11 mouse cellular contexts compared by ENCODE assay signal in genomic region chr16:38012382-38012781, GRCm38 (mm10).
DNase-seq lines count a peak whose midpoint lies in the region; ATAC-seq lines count a peak whose summit lies in the region.
"Had no signal": no experiment of that assay in that cellular context is flagged by ENCODE, and none has a peak within 500 bp of the region (broad histone marks: within the 10 kb centered on the region; RNA-seq: fewer than 3 reads in every experiment).

No protein-coding gene starts in this region.

- peak; percentile 26 for DNase-seq in liver, embryonic 11.5 days (ENCODE audit: low spot score)
- DNase-seq in liver: no peak
- peak; percentile 52 to 73 for DNase-seq in adrenal gland, postnatal 36 days
- peak; percentile 83 for DNase-seq in urinary bladder, postnatal 36 days (ENCODE audit: low spot score in 2 of 2)
- DNase-seq in cerebellum, adult 8-10 months: no peak
- DNase-seq in frontal cortex, postnatal 14 days (ENCODE audit: low spot score in 2 of 2): no peak
- DNase-seq in layer of hippocampus, postnatal 10 days (ENCODE audit: low spot score in 2 of 2): no peak
- DNase-seq: cerebellum, postnatal 25 days had no signal

- H3K9ac ChIP-seq in liver, embryonic 11.5 days (ENCODE audit: low read depth, low read length): no peak overlapping the region
- H3K9ac ChIP-seq in lung, embryonic 16.5 days (ENCODE audit: low read length): no peak overlapping the region

- no peaks in the 10 kb centered on the region for H3K9me3 ChIP-seq in liver, embryonic 11.5 days (ENCODE audit: control insufficient read depth, low read length)
- H3K9me3 ChIP-seq in lung, embryonic 16.5 days (ENCODE audit: control insufficient read depth, low read length): no peaks in the 10 kb centered on the region

- H3K4me1 ChIP-seq in liver, embryonic 11.5 days (replicated peaks; ENCODE audit: control insufficient read depth, insufficient read depth, low read length): no peaks in the 10 kb centered on the region
- H3K4me1 ChIP-seq in lung, embryonic 16.5 days (replicated peaks; ENCODE audit: control insufficient read depth, insufficient read depth, low read length): peaks cover 4% of the 10 kb centered on the region; the same call in 1 of the 2 replicates

- no peak overlapping the region for H3K4me3 ChIP-seq in liver, embryonic 11.5 days (ENCODE audit: low read depth, low read length)
- no peak overlapping the region for H3K4me3 ChIP-seq in lung, embryonic 16.5 days (ENCODE audit: low read length)
- H3K4me3 ChIP-seq: left cerebral cortex, adult 2 months had no signal

- ATAC-seq in liver, embryonic 11.5 days (replicated peaks; ENCODE audit: low FRiP score): no peak
- peak; percentile 91 for ATAC-seq in lung, embryonic 16.5 days (ENCODE audit: low read depth)

- no peak overlapping the region for H3K27ac ChIP-seq in liver, embryonic 11.5 days (ENCODE audit: low read depth, low read length)
- H3K27ac ChIP-seq in lung, embryonic 16.5 days (ENCODE audit: low read length): peak overlapping the region; percentile 60
- H3K27ac ChIP-seq: left cerebral cortex, adult 2 months had no signal

- H3K36me3 ChIP-seq in liver, embryonic 11.5 days (ENCODE audit: control insufficient read depth, insufficient read depth, low read length): no peaks in the 10 kb centered on the region
- H3K36me3 ChIP-seq in lung, embryonic 16.5 days (ENCODE audit: control insufficient read depth, insufficient read depth, low read length): no peaks in the 10 kb centered on the region

- no peaks in the 10 kb centered on the region for H3K27me3 ChIP-seq in liver, embryonic 11.5 days (replicated peaks; ENCODE audit: control insufficient read depth, insufficient read depth, low read length)
- no peaks in the 10 kb centered on the region for H3K27me3 ChIP-seq in lung, embryonic 16.5 days (ENCODE audit: control insufficient read depth, insufficient read depth, low read depth, low read length)

- WGBS in liver, embryonic 11.5 days: 42% methylated on average over 5 of the region's 5 CpGs
- WGBS in lung, embryonic 16.5 days: 27% methylated on average over 5 of the region's 5 CpGs

- H3K4me2 ChIP-seq in liver, embryonic 11.5 days: no peak overlapping the region
- H3K4me2 ChIP-seq in lung, embryonic 16.5 days (ENCODE audit: low read depth, low read length): no peak overlapping the region
- H3K4me2 ChIP-seq: heart, embryonic 11.5 days had no signal

Comparison
In these comparisons a context has a peak if more than half of its experiments do, and no peak if none do; other contexts are left out.
1. DNase-seq: peak in liver, embryonic 11.5 days (single experiment), adrenal gland, postnatal 36 days (2 of 2) and urinary bladder, postnatal 36 days (2 of 2); none in liver (single experiment), cerebellum, adult 8-10 months (single experiment), frontal cortex, postnatal 14 days (0 of 2) and layer of hippocampus, postnatal 10 days (0 of 2).